Mouse (Mus musculus): ENCODE data around the gene Olfr557.

Gene Olfr557

DNA sequence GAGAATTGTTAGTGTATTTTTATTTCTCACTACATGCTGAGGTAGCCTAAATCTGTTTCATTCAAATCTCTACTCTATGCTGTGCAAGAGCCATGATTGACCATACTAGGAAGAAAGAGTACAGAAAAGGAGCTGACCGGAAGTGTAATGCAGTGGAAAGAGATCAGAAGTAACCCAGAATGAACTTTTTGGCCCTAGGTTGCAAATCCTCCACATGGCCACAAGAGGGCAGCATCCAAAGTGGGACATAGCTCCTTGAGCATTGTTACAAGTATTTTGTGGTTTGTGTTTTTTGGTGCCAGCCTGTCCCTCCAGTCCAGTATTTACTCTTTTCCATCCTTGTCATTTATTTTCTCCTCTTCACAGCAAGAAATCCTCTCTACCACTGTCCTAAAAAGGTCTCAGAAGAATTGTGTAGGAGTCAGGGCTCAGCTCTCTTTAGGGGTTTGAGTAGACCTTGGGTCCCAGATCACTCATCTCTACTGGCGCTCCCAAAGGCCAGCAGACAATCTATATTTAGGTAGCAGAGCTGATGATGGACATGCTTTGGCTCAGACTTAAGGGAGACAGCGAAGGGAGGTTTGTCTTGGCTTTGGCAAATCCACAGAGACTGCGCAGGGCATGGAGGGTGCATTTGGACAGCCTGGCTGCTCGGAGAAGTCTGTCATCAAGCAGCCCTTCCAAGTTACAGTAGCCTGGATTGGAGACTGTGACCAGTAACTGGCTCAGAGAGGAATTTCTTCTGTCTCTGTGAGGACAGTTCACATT, at the start of gene Olfr557:
TSS of gene Olfr557 (plus strand) at position 553 of the 768 bp plus-strand sequence.
- peak; percentile 46 for DNase-seq

- DNase-seq, result no peak
Observed at GRCm38 (mm10) chr7:102658523-102658922, 37.2 kb upstream of the Olfr557 start, which contains the start of gene Olfr555. Gene Olfr555 (plus strand): TSS chr7:102658823.

DNA sequence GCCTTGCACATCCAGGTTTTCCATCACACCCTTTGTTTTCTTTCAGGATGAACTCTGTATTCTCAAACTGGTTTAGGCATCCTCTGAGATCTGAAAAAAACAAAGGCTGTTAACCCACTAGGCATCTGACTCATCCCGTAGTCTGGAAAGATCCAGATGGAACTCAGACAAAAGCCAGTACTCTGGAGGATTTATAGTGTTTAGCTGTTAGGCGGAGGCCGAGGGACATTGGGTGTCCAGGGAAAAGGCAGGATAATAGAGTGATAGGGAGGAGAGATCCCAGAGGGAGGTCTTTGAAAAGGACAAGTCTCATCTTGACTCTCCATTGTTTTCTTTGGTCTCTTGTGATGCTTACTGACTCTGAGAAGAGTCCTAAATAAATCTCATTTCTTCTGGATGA, 31.1 kb upstream of the Olfr557 start, which contains the start of gene Olfr556:
TSS of gene Olfr556 (plus strand) at position 301 of the 400 bp plus-strand sequence.
- DNase-seq, result no peak

DNA sequence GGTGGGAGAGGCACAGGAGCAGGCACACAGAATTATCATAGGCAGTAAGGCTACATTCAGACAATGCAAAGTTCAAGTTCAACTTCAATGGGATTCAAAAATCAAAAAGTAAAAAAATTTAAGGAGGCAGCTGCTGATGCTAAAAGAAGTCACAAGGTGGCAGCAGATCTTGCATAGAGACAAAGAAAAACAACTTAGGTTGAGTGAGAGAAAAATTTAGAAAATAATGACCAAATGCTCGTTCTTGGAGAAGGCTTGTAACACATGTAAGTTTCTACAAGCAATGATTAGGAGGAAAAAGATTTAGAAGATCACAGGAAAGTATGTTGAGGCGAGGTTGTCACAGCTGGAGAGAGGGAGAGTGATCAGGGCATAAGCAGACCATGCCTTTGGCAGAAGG, 30.3 kb upstream of the Olfr557 start:
- DNase-seq, result no peak

GRCm38 (mm10) chr7:102676225-102676624, 19.5 kb upstream of the Olfr557 start:
- no peak for DNase-seq

DNA sequence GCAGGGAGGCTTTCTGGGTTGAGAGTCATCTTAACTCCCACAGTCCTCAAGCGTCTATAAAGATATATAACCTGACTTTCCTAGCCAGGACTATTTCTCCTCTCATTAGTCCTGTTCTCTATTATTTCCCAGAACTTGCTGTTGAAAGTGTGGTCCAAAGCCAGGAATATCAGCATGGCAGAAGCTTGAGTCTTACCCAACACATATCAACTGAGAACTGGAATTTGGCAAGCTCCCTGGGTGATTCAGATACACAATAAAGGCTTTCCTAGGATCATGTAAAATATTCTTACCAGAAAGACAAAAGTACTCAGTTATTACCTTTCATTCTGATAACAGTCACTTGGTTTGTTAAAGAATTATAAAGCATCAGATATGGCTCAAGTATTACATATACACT, 13.8 kb upstream of the Olfr557 start:
- no peak for DNase-seq

DNA sequence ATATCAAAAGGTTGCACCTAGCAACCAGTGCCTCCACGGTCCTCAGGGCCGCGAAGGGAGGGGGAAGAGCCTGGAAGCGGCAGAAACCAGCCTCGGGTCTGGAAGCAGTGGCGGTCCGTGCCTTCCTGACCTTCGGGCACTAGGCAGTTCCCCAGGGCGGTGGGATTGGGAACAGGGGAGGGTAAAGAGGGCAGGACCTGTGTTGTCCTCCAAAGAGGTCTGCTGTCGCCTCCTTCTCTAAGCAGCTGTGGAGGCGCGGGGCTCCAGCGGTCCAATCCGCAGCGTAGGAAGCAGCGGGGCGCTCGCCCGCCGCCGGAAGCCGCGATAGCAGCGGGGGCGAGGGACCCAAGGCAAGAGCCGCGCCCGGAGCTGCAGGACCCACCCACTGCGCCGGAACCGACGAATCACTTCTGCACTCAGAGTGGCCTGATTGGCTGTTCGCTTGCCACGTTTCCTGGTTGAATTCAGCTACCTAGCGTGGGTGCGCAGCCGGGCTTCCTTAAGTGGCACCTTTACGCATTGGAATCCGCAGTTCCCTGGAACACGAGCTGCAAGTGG, 8.7 kb upstream of the Olfr557 start, which contains the start of gene Trim68:
TSS of gene Trim68 (minus strand) at position 384 of the 558 bp plus-strand sequence.
- DNase-seq, result peak; percentile 94

DNA sequence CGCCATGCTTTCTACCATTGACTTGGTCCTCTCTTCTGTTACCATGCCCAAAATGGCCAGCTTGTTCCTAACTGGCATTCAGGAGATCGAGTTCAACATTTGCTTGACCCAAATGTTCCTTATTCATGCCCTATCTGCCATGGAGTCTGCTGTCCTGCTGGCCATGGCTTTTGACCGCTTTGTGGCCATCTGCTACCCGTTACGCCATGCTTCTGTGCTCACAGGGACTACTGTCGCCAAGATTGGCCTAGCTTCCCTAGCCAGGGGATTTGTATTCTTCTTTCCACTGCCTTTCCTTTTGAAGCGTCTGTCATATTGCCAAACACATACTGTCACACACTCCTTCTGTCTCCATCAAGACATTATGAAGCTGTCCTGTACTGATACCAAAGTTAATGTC, 2.8 kb downstream of the Olfr557 start:
- DNase-seq, result no peak

- DNase-seq, result no peak
Observed at GRCm38 (mm10) chr7:102701915-102702314, 6.2 kb downstream of the Olfr557 start, which contains the start of gene Olfr558. Gene Olfr558 (plus strand): TSS chr7:102702215.

GRCm38 (mm10) chr7:102718970-102719369, 23.3 kb downstream of the Olfr557 start, which contains the start of gene Olfr33:
Gene Olfr33 (minus strand): TSS chr7:102719070.
- DNase-seq, result no peak

GRCm38 (mm10) chr7:102727391-102727790, 31.7 kb downstream of the Olfr557 start, which contains the start of gene Olfr559:
Gene Olfr559 (minus strand): TSS chr7:102727491.
- no peak for DNase-seq

DNA sequence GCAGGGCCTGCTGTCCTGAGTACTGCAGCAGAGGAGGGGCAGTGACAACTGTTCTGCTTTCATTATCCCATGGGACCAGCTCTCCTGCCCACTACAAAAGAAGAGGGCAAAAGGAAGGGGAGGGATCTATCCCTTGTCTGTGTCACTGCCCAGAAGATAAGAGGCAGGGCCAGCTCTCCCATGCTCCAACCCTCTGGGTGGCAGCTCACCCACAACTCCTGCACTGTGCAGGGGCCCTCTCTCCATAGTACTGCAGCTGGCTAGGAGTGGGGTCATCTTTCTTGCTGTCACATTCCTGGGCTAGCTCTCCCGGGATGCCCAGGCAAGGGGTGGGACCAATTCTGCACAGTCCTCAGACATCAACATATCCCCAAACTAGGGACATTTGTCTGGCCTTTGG, 38.1 kb downstream of the Olfr557 start:
- DNase-seq, result no peak

GRCm38 (mm10) chr7:102737705-102738104, 42.0 kb downstream of the Olfr557 start:
- DNase-seq, result no peak
